Mouse (Mus musculus): Measurements from ENCODE around the gene Lmo1.

DNA sequence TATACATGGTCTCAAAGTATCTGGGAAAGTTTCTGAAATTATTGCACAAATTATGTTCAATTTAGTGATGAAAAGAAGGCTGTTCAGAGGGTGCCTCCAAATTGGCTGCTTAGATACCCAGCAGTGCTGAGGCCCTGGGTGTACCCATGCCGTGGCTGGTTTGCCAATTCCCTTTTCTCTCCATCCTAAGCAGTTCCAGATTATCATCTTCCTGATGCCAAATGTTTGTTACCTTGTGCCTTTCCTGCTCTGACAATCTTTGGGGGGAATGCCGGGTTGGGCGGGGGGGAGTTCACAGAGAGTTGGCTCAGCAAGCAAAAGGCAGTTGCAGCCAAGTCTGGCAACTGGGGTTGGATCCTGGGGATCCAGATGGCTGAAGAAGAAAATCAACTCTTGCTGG, 1.7 kb upstream of the Lmo1 start:
- TF ChIP-seq CTCF (IDR thresholded peaks at IDR 0.05; ENCODE audit: control insufficient read depth, insufficient read depth, low read length): no peak
- no peak for TF ChIP-seq POLR2A (IDR thresholded peaks at IDR 0.05; ENCODE audit: borderline replicate concordance, control insufficient read depth, low read depth, low read length)
